Mouse (Mus musculus) brown adipose tissue, adult 24 weeks (tissue): Measurements from ENCODE around the gene Ctps2. TPM values are rescaled to one million over a fixed set of nuclear protein-coding genes. Genes with fewer than 3 reads are reported as not detected.
"Not testable (repeated sequence)": the region's sequence is repeated elsewhere in the genome, so short reads cannot be mapped to it uniquely, and the experiment has no call there.

ENCODE experiments used
- H3K27ac ChIP-seq: fragments of 200-500 bp; replicated peaks from 2 replicates; pipeline ENCODE4 v1.5.1; 2012; ENCODE audit warnings: low read depth, mild to moderate bottlenecking, low read length
- H3K4me1 ChIP-seq: fragments of 200-500 bp; 2 replicates; pipeline ENCODE4 v1.6.1; 2012; ENCODE audit warnings: low read length, mixed read lengths; ENCODE audit not compliant: control insufficient read depth, insufficient read depth, insufficient read length
- H3K4me3 ChIP-seq: fragments of 200-500 bp; 2 replicates; pipeline ENCODE4 v1.5.1; 2012; ENCODE audit warnings: low read depth, mild to moderate bottlenecking, low read length, moderate library complexity; ENCODE audit not compliant: insufficient read depth
- polyA plus RNA-seq: library from polyadenylated mRNA; stranded (reverse); fragments of >200 nt; gene quantifications from 2 replicates; pipeline ENCODE4 v1.2.4, GENCODE M21; 2012; ENCODE audit not compliant: missing spikeins, insufficient read depth, insufficient read length

The Ctps2 gene
- polyA plus RNA-seq = 43.3 and 43.7 TPM in 2 replicates

- Histone ChIP-seq H3K4me1 (peaks cover 3% of the 10 kb centered on the region; the same call in 1 of the 2 replicates), H3K4me3 (peak within 1 kb of the TSS; percentile 76), H3K27ac (peak within 1 kb of the TSS; percentile 42; the same call in 1 of the 2 replicates)
These were observed at the start of gene Ctps2 for GRCm38 (mm10) chrX:162900938-162901337. Ctps2 (plus strand) TSS chrX:162901238.

GRCm38 (mm10) chrX:162868294-162868965 lies 32.6 kb upstream of the Ctps2 start:
- no peak overlapping the region for H3K4me3 ChIP-seq
- 0 out of 2 replicates have a peak overlapping the region, but pooled peaks have one; percentile 17 for H3K27ac ChIP-seq
- H3K4me1 ChIP-seq = peaks cover 3% of the 10 kb centered on the region; the same call in 1 of the 2 replicates

GRCm38 (mm10) chrX:162871734-162872517 lies 29.1 kb upstream of the Ctps2 start:
- H3K4me3 ChIP-seq = no peak overlapping the region
- H3K4me1 ChIP-seq = peaks cover 3% of the 10 kb centered on the region; the same call in 1 of the 2 replicates
- peak overlapping the region; percentile 89 for H3K27ac ChIP-seq

GRCm38 (mm10) chrX:162873761-162874160 lies 27.3 kb upstream of the Ctps2 start:
- Histone ChIP-seq H3K4me1 (peaks cover 3% of the 10 kb centered on the region; the same call in 1 of the 2 replicates), H3K27ac (no peak overlapping the region)

GRCm38 (mm10) chrX:162878236-162878635 lies 22.8 kb upstream of the Ctps2 start:
- Histone ChIP-seq H3K4me3 (no peak overlapping the region), H3K27ac (no peak overlapping the region), H3K4me1 (no peaks in the 10 kb centered on the region)

More at GRCm38 (mm10) chrX:162873761-162874160, 27.3 kb upstream of the Ctps2 start:
- no peak overlapping the region for H3K4me3 ChIP-seq

GRCm38 (mm10) chrX:162887931-162888511 lies 13.0 kb upstream of the Ctps2 start, which contains the start of gene Syap1:
Syap1 (minus strand) TSS chrX:162888447.
- H3K4me3 ChIP-seq = peak within 1 kb of the TSS; percentile 100
- no peaks in the 10 kb centered on the region for H3K4me1 ChIP-seq
- H3K27ac ChIP-seq = peak within 1 kb of the TSS; percentile 94

GRCm38 (mm10) chrX:162888575-162889223 lies 12.3 kb upstream of the Ctps2 start:
- Histone ChIP-seq H3K4me3 (0 out of 2 replicates have a peak overlapping the region, but pooled peaks have one; percentile 10), H3K27ac (0 out of 2 replicates have a peak overlapping the region, but pooled peaks have one; percentile 24)
- H3K4me1 ChIP-seq = not testable (repeated sequence)

GRCm38 (mm10) chrX:162901371-162902039 lies 467 bp downstream of the Ctps2 start:
- Histone ChIP-seq H3K4me3 (peak overlapping the region; percentile 76), H3K27ac (peak overlapping the region; percentile 42; the same call in 1 of the 2 replicates), H3K4me1 (peaks cover 3% of the 10 kb centered on the region; the same call in 1 of the 2 replicates)

GRCm38 (mm10) chrX:162902040-162902734 lies 1.1 kb downstream of the Ctps2 start:
- Histone ChIP-seq H3K27ac (peak overlapping the region; percentile 42; the same call in 1 of the 2 replicates), H3K4me1 (peaks cover 3% of the 10 kb centered on the region; the same call in 1 of the 2 replicates), H3K4me3 (peak overlapping the region; percentile 76)

- H3K4me1 ChIP-seq = no peaks in the 10 kb centered on the region
- no peak overlapping the region for H3K27ac ChIP-seq
These were observed 6.5 kb downstream of the Ctps2 start for GRCm38 (mm10) chrX:162907554-162907953.

GRCm38 (mm10) chrX:162913651-162914050 lies 12.6 kb downstream of the Ctps2 start:
- H3K27ac ChIP-seq = no peak overlapping the region
- H3K4me1 ChIP-seq = no peaks in the 10 kb centered on the region
- H3K4me3 ChIP-seq = no peak overlapping the region

More at GRCm38 (mm10) chrX:162907554-162907953, 6.5 kb downstream of the Ctps2 start:
- no peak overlapping the region for H3K4me3 ChIP-seq

GRCm38 (mm10) chrX:162915697-162916096 lies 14.7 kb downstream of the Ctps2 start:
- Histone ChIP-seq H3K4me1 (no peaks in the 10 kb centered on the region), H3K4me3 (no peak overlapping the region), H3K27ac (no peak overlapping the region)

- Histone ChIP-seq H3K4me3 (no peak overlapping the region), H3K27ac (no peak overlapping the region), H3K4me1 (no peaks in the 10 kb centered on the region)
These were observed 20.6 kb downstream of the Ctps2 start for GRCm38 (mm10) chrX:162921487-162922125.
